Mouse (Mus musculus): Measurements from ENCODE around the gene Abhd2. TPM values are rescaled to one million over a fixed set of nuclear protein-coding genes. Genes with fewer than 3 reads are reported as not detected.
"Not testable (repeated sequence)": the region's sequence is repeated elsewhere in the genome, so short reads cannot be mapped to it uniquely, and the experiment has no call there.

Gene Abhd2
- polyA plus RNA-seq, 1 experiment from 2014 or later = 15.7 TPM

DNA sequence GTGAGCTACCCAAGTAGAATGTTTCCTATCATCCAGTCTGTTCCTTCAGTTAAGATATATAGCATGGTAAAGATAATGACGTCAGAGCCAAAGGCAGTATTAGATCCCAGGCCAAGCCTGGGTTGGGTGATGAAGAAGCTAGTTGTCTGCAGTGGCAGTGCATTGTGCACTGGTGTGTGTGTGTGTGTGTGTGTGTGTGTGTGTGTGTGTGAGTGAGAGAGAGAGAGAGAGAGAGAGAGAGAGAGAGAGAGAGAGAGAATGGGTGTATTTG lies 10.6 kb downstream of the Abhd2 start:
- 73% methylated on average over 1 of the region's 1 CpGs for WGBS
- ATAC-seq (ENCODE audit: low read depth); H3K9me3 ChIP-seq; H3K9ac ChIP-seq; H3K27me3 ChIP-seq; H3K36me3 ChIP-seq; H3K4me3 ChIP-seq; H3K27ac ChIP-seq (replicated peaks); H3K4me2 ChIP-seq: not testable (repeated sequence)
- peaks cover 73% of the 10 kb centered on the region for H3K4me1 ChIP-seq (replicated peaks)

DNA sequence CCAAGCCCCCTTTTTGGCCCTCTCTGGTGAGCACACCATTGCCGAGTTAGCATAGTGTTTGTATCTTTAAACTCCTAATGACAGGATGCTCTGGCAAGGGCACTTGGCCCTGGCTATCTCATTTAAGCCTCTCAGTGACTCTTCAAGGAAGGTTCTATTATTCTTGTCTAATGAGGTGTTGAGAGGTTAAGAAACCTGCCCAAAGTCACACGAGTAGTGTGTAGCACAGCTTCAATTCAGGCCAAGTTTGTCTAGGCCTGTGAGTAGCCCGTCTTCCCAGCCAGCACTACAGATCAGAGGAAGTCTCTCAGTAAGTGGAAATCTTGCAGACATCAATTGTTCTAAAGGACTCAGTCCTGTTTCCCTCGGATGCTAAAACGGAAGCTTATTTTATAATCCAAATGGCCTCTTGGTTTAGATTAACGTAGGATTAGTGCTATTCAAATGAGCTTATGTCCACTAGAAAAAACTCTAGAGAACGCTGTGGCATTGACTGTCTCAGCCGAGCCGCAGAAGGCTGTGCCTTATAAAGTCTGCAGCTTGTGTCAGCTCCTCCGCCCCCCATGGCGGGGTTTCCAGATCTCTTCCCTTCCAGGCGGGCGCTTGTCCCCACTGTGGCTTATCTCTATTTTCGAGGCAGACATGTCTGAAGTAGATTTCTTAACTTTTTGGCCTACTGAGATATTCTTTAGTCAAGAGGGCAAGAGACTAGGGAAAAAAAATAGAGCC lies 11.3 kb downstream of the Abhd2 start:
- H3K27ac ChIP-seq (replicated peaks) = 0 out of 2 replicates have a peak overlapping the region, but pooled peaks have one; percentile 13
- WGBS = 73% methylated on average over 14 of the region's 14 CpGs
- no peak overlapping the region for H3K9ac ChIP-seq
- peaks cover 66% of the 10 kb centered on the region for H3K4me1 ChIP-seq (replicated peaks)
- H3K27me3 ChIP-seq = no peaks in the 10 kb centered on the region
- H3K36me3 ChIP-seq = no peaks in the 10 kb centered on the region
- no peak overlapping the region for H3K4me3 ChIP-seq
- ATAC-seq (ENCODE audit: low read depth) = no peak
- no peak overlapping the region for H3K4me2 ChIP-seq
- no peaks in the 10 kb centered on the region for H3K9me3 ChIP-seq

DNA sequence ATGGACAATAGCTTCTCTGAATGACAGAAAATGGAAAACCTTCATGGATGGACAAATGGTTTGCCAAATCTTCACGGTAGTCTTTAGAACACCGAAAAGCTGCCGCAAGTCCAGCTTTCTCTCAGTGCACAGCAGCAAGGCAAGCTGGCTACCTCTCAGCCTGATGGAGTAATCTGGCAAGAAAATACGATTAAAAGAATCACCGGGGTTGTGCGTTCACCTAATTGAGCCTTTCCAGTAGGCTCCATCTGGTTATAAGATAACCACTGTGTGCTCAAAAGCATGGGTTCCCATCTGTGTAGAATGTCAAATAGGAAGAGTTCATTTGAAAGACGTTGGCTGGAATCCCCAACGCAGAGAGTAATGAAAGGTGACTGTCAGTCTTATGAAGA lies 11.9 kb downstream of the Abhd2 start:
- ATAC-seq (ENCODE audit: low read depth) = no peak
- Histone ChIP-seq H3K27ac (replicated peaks) (0 out of 2 replicates have a peak overlapping the region, but pooled peaks have one; percentile 13), H3K9me3 (no peaks in the 10 kb centered on the region), H3K27me3 (no peaks in the 10 kb centered on the region), H3K4me2 (no peak overlapping the region), H3K4me3 (no peak overlapping the region), H3K9ac (no peak overlapping the region), H3K4me1 (replicated peaks) (peaks cover 62% of the 10 kb centered on the region), H3K36me3 (no peaks in the 10 kb centered on the region)
- 88% methylated on average over 8 of the region's 8 CpGs for WGBS

DNA sequence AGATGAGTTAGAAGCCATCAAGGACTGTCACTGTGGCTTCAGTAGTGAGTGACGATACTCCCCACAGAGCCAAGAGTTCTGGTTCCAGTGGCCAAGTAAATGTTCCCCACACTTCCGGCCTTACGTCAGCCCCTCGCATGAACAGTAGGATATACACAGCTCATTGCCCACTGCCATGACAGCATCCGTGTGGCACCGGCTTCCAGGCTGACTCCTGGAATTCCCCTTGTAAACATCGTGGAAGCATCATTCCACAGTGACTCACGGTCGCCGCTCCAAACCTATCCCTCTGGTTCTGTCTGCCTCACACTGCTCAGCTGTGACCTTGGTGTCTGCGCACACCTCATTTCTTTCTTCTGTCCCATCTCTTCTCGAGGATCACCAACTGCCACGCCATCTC lies 12.4 kb downstream of the Abhd2 start:
- Histone ChIP-seq H3K4me3 (no peak overlapping the region), H3K9ac (no peak overlapping the region), H3K4me1 (replicated peaks) (peaks cover 62% of the 10 kb centered on the region), H3K27me3 (no peaks in the 10 kb centered on the region), H3K36me3 (no peaks in the 10 kb centered on the region), H3K9me3 (no peaks in the 10 kb centered on the region), H3K4me2 (no peak overlapping the region), H3K27ac (replicated peaks) (no peak overlapping the region)
- no peak for ATAC-seq (ENCODE audit: low read depth)
- WGBS = 91% methylated on average over 13 of the region's 13 CpGs

DNA sequence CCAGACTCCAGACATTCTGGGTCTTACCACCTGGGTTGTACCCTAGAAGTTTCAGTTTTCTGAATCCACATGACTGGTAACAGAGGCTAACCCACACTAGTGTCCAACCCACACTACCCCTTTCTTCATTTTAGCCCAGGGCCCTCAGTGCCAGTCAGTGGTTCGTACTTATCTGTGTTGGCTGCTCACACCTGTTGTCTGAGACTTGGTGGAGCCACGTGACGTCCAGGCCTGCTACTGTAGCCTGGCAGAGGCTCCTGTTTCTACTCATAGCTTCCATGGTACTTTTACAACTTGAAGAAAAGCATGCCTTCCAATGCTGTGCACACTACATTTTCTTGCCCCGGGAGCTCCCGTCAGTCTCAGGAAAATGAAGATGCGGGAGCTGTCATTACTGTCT lies 14.2 kb downstream of the Abhd2 start:
- no peak overlapping the region for H3K27ac ChIP-seq (replicated peaks)
- no peaks in the 10 kb centered on the region for H3K27me3 ChIP-seq
- peaks cover 58% of the 10 kb centered on the region for H3K4me1 ChIP-seq (replicated peaks)
- H3K4me3 ChIP-seq = no peak overlapping the region
- no peak for ATAC-seq (ENCODE audit: low read depth)
- H3K9me3 ChIP-seq = no peaks in the 10 kb centered on the region
- H3K9ac ChIP-seq = no peak overlapping the region
- WGBS = 93% methylated on average over 6 of the region's 6 CpGs
- H3K4me2 ChIP-seq = no peak overlapping the region
- H3K36me3 ChIP-seq = no peaks in the 10 kb centered on the region

DNA sequence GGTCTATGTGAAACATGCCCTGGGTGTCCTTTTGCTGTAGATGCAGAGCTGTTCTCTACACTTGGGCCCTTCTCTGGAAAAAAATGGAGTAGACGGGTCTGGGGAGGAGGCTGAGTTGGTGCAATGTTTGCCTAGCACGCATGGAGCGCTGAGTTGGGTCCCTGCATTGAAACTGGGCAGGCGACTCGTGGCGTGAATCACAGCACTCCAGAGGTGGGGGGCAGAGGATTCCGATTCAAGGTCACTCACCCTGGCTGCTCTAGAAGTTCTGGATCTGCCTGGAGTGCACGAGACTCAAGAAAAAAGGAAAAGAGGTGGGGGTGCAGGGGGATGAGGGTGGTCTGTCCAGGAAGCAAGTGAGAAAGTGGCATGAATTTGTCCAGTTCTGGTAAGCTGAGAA lies 14.9 kb downstream of the Abhd2 start:
- Histone ChIP-seq H3K4me1 (replicated peaks) (peaks cover 58% of the 10 kb centered on the region), H3K36me3 (no peaks in the 10 kb centered on the region), H3K27ac (replicated peaks) (no peak overlapping the region), H3K4me2 (no peak overlapping the region), H3K9me3 (no peaks in the 10 kb centered on the region), H3K9ac (no peak overlapping the region), H3K27me3 (no peaks in the 10 kb centered on the region), H3K4me3 (no peak overlapping the region)
- WGBS = 94% methylated on average over 8 of the region's 8 CpGs
- ATAC-seq (ENCODE audit: low read depth) = no peak

DNA sequence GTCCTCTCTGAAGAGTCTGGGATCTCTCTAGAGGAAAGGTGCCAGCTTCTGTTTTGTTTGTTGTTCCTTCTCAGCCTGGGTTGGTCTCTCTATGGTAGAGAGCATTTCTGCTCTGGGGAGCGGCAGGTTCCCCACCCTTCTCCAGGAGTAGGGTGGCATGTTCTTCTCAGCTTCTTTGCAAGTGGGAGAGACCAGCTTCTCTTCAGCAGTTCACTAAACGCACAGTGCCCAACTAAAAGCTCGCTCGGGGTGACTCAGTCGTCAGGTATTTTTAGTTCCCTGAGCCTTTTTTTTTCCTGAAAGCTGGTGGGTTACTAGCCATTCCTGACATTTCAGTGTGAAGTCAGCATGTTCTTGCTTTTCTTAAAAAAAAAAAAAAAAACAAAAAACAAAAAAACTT lies 15.4 kb downstream of the Abhd2 start:
- H3K9me3 ChIP-seq = no peaks in the 10 kb centered on the region
- 97% methylated on average over 5 of the region's 5 CpGs for WGBS
- H3K4me2 ChIP-seq = no peak overlapping the region
- peaks cover 55% of the 10 kb centered on the region for H3K4me1 ChIP-seq (replicated peaks)
- ATAC-seq (ENCODE audit: low read depth) = no peak
- H3K27ac ChIP-seq (replicated peaks) = no peak overlapping the region
- no peak overlapping the region for H3K4me3 ChIP-seq
- H3K27me3 ChIP-seq = no peaks in the 10 kb centered on the region
- no peaks in the 10 kb centered on the region for H3K36me3 ChIP-seq
- no peak overlapping the region for H3K9ac ChIP-seq

DNA sequence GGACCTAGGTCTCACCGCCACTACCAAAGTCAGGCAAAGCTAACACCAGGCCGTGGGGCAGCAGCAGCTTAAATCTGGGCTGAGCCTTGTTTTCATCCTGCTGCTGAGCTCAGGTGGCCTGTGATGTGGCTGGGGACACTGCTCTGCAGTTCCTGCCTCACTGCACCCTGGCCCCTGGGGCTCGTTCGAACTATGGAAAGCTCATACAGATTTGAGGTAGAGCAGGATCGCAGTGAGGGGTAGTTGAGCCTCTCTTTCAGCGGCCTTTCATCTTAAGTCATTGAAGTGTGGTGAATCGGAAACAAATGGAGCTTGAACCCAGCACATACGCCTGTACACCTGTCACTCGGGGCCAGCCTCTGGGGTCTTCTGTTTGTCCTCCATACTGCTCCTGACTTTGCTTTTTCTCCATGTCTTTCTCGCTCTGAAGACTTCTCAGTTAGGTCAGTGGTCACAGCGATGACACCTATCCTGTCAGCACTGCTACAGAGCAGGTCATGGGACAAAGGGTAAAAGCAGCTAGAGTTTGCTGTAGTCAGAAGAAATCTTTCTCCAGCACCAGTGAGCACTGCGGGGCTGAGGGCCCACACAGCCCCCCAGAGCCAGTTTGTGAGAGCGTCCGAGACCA lies 20.7 kb downstream of the Abhd2 start:
- H3K27ac ChIP-seq (replicated peaks) = 0 out of 2 replicates have a peak overlapping the region, but pooled peaks have one; percentile 7
- H3K9ac ChIP-seq = no peak overlapping the region
- H3K27me3 ChIP-seq = no peaks in the 10 kb centered on the region
- H3K9me3 ChIP-seq = no peaks in the 10 kb centered on the region
- ATAC-seq (ENCODE audit: low read depth) = no peak
- H3K4me3 ChIP-seq = no peak overlapping the region
- WGBS = 50% methylated on average over 14 of the region's 14 CpGs
- H3K36me3 ChIP-seq = peaks cover 37% of the 10 kb centered on the region
- no peak overlapping the region for H3K4me2 ChIP-seq
- peaks cover 53% of the 10 kb centered on the region for H3K4me1 ChIP-seq (replicated peaks)

DNA sequence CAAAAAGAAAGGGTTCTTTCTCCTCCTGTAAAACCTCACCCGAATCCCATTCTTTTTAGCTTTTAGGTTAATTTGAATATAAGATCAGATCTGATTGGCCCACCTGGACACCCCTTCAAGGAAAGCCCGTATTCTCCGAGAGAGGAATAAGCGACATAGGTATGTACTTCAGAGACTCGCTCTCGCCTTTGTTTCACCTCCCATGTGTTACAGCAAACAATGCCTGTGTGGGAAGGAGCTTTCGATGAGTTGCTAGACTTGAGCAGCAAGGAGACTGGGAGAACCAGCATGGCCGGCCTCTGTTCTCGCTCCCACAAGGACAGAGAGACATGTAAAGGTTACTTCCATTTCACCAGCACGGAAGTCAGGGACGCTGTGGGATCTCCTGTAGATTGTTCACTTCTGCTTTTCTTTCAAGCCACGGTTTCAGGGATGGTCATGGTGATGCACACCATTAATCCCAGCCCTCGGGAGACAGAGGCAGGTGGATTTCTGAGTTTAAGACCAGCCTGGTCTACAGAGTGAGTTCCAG lies 21.5 kb downstream of the Abhd2 start:
- peaks cover 53% of the 10 kb centered on the region for H3K4me1 ChIP-seq (replicated peaks)
- H3K36me3 ChIP-seq = peaks cover 37% of the 10 kb centered on the region
- H3K9ac ChIP-seq = no peak overlapping the region
- WGBS = 87% methylated on average over 13 of the region's 13 CpGs
- no peaks in the 10 kb centered on the region for H3K9me3 ChIP-seq
- no peaks in the 10 kb centered on the region for H3K27me3 ChIP-seq
- no peak overlapping the region for H3K4me2 ChIP-seq
- H3K4me3 ChIP-seq = no peak overlapping the region
- H3K27ac ChIP-seq (replicated peaks) = no peak overlapping the region
- no peak for ATAC-seq (ENCODE audit: low read depth)

DNA sequence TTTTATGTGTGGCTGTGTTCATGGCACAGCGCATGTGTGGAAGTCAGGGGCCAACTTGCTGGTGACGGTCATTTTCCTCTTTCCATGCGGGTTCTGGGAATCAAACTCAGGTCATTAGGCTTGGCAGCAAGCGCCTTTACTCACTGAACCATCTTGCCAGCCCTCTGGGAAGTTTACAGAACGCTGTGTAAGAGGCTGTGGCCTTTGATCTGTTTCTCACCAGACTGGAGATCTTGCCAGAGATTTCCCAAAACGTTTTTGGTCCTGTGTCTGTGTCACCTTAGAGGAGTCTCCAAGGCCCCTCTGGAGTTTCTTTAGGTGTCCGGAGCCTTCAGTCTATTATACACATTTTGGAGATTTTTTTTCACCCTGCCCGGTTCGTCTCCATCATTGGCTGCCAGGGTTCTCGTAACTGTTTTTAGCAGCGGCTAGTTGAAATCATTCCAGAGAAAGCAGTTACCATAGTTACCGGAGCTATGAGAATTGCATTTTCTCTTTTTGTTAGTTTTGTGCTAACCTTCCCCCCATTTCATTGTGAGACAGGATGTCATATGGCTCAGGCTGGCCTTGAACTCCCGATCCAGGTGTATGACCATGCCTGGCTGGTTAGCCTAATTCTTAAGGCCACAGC lies 22.3 kb downstream of the Abhd2 start:
- WGBS = 70% methylated on average over 13 of the region's 13 CpGs
- Histone ChIP-seq H3K9ac (no peak overlapping the region), H3K4me1 (replicated peaks) (peaks cover 55% of the 10 kb centered on the region)

DNA sequence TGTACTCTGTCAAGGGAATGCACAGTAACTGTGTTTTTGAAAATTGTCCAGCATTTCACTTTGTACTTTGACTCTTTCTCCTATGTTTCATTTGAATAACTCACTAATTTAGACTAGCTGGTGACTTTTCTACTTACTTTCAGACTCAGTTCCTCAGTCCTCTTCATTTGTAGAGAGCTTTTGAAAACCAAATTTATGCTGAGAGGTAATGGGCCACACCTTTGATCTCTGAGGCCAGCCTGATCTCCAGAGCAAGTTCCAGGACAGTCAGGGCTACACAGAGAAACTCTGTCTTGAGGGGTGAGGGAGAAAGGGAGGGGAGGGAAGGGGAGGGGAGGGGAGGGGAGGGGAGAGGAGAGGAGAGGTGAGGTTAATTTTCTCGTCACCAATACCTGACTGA lies 25.7 kb downstream of the Abhd2 start:
- Histone ChIP-seq H3K9me3 (no peaks in the 10 kb centered on the region), H3K9ac (no peak overlapping the region), H3K36me3 (peaks cover 37% of the 10 kb centered on the region), H3K4me1 (replicated peaks) (peaks cover 62% of the 10 kb centered on the region), H3K4me2 (no peak overlapping the region), H3K27me3 (no peaks in the 10 kb centered on the region), H3K4me3 (no peak overlapping the region), H3K27ac (replicated peaks) (no peak overlapping the region)
- ATAC-seq (ENCODE audit: low read depth) = no peak
- 80% methylated on average over 1 of the region's 1 CpGs for WGBS

More for the DNA sequence above, 22.3 kb downstream of the Abhd2 start:
- Histone ChIP-seq H3K9me3 (no peaks in the 10 kb centered on the region), H3K36me3 (peaks cover 37% of the 10 kb centered on the region), H3K27me3 (no peaks in the 10 kb centered on the region), H3K4me3 (no peak overlapping the region), H3K4me2 (no peak overlapping the region), H3K27ac (replicated peaks) (no peak overlapping the region)
- ATAC-seq (ENCODE audit: low read depth) = no peak

DNA sequence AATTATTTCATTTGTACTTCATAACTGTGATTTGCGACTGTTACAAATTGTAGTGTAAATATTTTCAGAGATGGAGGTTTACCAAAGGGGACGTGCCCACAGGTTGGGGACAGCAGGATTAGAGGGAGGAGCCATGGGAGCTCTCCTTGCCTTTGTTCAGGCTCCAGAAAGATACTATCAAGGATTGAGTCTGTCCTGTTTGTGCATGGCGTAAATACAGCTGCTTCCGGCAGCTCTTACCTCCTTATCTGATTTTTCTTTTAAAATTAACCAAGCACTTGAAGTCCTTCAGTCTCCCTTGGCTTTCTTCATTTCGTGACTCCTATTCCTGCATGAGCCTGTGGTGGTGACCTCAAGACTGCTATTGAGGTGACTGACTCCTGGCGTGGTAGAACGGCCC lies 26.5 kb downstream of the Abhd2 start:
- H3K9ac ChIP-seq = no peak overlapping the region
- peaks cover 35% of the 10 kb centered on the region for H3K36me3 ChIP-seq
- no peaks in the 10 kb centered on the region for H3K9me3 ChIP-seq
- H3K4me3 ChIP-seq = no peak overlapping the region
- H3K27me3 ChIP-seq = no peaks in the 10 kb centered on the region
- no peak overlapping the region for H3K4me2 ChIP-seq
- ATAC-seq (ENCODE audit: low read depth) = no peak
- peaks cover 56% of the 10 kb centered on the region for H3K4me1 ChIP-seq (replicated peaks)
- H3K27ac ChIP-seq (replicated peaks) = peak overlapping the region; percentile 53
- 87% methylated on average over 7 of the region's 7 CpGs for WGBS

Data from neural tube, embryonic 13.5 days (tissue).